Mouse (Mus musculus): ENCODE results near the gene Trim7.

- TF ChIP-seq CTCF (IDR thresholded peaks at IDR 0.05; ENCODE audit: low read depth, low read length) (no peak), GATA1 (IDR thresholded peaks at IDR 0.05; ENCODE audit: borderline replicate concordance, low read length) (no peak), TAL1 (conservative IDR thresholded peaks at IDR 0.05; ENCODE audit: low read depth, low read length) (no peak), POLR2AphosphoS5 (IDR thresholded peaks at IDR 0.05; ENCODE audit: insufficient replicate concordance, low read depth, low read length) (no peak)
Measured at GRCm38 (mm10) chr11:48850240-48850639, 24.3 kb downstream of the Trim7 start.

Measured in G1E (cell line).